Mouse (Mus musculus): Measurements from ENCODE around the gene Ankrd40.

Gene Ankrd40

DNA sequence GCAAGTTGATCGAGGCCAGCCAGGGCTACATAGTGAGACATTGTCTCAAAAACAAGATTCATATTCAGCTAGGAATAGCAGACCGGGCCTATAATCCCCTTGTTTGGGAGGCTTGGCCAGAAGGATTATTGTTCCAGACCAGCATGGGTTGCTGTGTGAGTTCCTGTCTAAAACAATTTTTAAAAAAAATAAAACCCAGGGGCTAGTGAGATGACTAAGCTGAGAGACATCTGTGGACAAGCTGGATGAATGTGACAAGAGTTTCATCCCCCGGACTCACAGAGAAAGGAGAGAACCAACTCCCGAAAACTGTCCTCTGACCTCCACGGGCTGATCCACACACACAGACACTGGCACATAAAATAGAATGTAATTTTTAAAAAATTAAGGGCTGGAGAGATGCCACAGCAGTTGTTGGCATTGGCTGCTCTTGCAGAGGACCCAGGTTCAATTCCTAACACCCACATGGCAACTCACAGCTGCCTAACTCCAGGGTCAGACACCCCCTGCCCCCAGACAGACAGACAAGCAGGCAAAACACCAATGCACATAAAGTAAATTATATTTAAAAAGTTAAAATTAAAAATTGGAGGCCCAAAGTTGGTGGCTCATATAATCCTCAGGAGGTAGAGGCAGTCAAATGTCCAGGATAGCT lies 4.4 kb upstream of the Ankrd40 start:
- no peak for DNase-seq (ENCODE audit: low read depth, low spot score)

DNA sequence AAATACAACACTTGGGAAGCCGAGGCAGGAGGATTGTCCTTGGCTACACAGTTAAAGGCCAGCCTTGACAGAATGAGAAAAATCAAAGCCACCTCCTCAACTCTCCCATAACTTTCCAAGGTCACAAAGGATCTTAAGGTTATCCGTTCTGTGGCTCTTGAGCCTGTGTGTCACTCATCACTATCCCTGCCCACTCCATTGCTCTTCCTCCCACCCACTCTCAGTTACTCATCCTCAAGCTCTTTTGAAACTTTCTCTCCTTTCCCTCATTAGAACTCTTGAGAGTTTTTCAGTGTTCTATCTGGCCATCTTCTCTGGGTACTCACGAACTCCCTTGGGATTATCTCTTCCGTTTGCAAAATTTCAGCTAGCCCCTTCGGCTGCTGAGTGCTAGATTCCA lies 3.2 kb upstream of the Ankrd40 start:
- DNase-seq (ENCODE audit: low read depth, low spot score), result no peak

DNA sequence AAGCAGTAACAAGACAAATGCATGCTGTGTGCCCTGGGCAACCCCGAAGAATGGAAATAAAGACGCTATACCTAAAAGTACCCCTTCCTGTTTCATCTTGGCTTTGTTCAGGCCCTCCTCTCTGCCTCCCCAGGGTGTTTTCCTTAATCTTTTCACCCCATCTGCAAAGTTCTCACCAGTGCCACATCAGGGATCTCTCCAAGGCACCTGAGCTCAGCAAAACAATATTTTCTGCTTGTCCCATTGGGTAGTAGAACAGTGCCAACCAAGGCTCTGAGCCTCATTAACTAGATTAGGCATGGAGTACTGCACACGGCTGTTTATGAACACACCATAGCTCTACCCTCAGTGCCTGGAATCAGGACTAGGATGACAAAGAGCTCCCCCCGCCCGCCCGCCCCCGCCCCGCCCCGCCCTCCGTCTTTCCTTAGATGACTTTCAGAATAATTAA lies 815 bp upstream of the Ankrd40 start:
- peak; percentile 41 for DNase-seq (ENCODE audit: low read depth, low spot score)

DNA sequence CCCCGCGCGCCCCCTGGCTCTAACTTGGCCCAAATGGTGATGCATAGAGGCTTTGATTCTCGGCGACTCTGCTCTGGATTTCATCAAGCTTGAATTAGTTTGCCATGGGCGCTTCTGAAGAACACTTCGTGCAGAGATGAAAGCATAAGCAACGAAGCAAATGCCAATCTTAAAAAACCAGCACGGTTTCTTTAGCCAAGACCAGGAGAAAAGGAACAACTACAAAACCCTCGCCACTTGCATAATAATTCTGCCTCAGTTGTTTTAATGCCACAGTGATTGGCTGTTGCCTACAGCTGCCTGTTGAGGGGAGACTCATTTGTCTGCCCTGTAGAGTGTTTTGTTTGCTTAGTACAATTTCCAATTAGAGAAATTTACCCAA lies 834 bp downstream of the Ankrd40 start:
- peak; percentile 65 for DNase-seq (ENCODE audit: low read depth, low spot score)

DNA sequence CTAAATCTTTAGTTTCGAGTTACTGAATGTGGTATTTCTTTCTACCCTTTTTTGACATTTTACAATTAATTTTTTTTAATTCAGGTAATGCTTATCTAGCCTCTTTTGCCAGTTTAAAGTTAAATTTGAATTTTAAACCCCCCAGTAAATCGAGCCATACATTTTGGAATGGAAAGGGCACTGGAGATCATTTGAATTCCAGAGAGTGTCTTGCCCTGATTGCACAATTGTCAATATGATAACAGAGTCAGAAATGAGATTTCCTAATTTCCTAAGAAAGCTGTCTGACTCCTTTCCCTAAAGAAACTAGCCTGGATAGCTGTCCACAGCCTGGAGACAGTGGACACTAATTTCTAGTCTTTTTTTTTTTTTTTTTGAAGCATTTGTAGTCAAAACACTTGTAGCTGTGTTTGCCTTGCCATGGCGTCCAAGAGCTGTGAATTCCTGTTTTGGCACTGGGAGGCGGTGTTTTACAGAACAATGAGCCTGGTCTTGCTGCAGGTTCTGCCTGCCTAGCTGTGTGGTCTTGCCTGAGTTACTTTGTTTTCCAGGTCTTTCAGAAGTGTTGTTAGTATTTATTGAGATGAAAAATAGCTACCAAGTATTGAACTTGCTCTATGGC lies 1.6 kb downstream of the Ankrd40 start:
- DNase-seq (ENCODE audit: low read depth, low spot score), result peak; percentile 71

DNA sequence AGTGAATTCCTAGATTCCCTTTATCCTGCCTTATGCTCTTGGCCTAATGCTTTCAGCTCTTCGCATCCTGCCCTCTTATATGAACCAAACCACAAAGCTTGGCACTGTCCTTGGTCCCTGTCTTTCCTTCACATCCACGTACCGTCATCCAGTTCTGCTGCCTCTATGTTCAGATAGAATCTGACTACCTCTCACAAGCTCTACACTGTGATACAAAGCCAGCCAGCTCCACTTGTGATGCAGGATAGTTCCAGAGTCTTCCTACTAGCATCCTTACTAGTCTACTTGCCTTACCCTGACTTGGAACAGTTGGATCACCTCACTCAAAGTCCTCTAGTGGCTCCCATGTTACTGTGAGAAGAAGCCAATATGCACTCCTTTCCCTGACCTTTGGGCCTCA lies 2.4 kb downstream of the Ankrd40 start:
- no peak for DNase-seq (ENCODE audit: low read depth, low spot score)

DNA sequence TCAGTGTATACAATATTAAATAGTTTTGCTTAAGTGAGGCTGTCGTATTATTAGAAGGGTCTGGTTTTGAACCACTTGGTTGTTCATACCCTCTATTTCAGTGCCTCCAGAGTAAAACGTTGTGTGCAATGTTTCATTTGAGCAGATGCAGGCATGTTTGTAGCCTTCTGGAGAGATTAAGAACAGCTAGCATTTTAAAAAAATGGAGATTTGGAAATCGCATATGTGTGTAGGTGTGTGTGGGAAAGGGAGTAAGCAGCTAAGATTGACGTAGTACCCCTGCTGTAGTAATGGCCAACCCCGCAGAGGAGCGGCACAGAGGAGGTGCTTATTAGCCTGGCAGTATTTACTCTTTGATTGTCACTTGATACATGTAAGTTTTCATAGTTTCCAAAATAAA lies 4.9 kb downstream of the Ankrd40 start:
- DNase-seq (ENCODE audit: low read depth, low spot score), result no peak

DNA sequence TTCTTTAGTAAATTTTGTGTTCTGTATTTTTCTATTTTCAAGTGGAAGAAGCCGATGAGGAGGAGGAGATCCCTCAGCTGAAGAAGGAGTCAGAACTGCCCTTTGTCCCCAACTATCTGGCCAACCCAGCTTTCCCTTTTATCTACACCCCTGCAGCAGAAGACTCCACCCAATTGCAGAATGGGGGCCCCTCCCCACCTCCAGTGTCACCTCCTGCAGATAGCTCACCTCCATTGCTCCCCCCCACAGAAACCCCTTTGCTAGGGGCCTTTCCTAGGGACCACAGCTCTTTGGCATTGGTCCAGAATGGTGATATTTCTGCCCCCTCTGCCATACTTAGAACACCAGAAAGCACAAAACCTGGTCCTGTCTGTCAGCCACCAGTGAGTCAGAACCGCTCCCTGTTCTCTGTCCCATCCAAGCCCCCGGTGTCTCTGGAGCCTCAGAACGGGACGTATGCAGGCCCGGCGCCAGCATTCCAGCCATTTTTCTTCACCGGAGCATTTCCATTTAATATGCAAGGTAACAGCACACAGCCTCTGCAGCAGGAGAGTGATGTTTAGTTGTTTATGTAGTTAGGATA lies 6.7 kb downstream of the Ankrd40 start:
- DNase-seq (ENCODE audit: low read depth, low spot score), result no peak

DNA sequence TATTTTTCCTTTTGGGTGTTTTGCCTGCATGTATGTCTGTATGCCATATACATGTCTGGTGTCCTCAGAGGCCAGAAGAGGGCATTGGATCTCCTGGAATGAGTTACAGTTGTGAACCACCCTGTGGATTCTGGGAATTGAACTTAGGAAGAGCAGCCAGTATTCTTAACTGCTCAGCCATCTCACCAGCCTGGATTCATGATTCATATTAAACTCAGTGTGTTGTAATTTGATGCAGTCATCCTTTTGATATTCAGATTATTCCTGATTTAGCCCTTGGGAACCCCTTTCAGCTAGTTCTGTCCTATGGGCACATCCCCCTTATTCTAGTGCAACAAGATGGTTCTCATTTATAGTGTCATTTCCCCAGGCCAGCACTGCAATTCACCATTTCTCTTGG lies 8.8 kb downstream of the Ankrd40 start:
- no peak for DNase-seq (ENCODE audit: low read depth, low spot score)

DNA sequence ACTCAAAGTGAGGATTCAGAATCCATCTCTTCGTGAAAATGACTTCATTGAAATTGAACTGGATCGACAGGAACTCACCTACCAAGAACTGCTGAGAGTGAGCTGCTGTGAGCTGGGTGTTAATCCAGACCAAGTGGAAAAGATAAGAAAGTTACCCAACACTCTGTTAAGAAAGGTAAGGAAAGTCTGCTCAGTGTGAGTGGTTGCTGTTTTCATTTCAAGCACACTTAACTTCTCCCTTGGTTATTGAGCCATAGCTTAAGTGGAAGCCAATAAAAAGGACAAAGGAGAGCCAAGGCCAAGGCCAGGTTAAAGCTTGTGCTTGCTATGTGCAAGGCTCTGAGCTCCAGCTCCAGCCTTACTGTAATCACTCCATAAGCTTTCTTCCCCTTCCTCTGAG lies 10.5 kb downstream of the Ankrd40 start:
- no peak for DNase-seq (ENCODE audit: low read depth, low spot score)

DNA sequence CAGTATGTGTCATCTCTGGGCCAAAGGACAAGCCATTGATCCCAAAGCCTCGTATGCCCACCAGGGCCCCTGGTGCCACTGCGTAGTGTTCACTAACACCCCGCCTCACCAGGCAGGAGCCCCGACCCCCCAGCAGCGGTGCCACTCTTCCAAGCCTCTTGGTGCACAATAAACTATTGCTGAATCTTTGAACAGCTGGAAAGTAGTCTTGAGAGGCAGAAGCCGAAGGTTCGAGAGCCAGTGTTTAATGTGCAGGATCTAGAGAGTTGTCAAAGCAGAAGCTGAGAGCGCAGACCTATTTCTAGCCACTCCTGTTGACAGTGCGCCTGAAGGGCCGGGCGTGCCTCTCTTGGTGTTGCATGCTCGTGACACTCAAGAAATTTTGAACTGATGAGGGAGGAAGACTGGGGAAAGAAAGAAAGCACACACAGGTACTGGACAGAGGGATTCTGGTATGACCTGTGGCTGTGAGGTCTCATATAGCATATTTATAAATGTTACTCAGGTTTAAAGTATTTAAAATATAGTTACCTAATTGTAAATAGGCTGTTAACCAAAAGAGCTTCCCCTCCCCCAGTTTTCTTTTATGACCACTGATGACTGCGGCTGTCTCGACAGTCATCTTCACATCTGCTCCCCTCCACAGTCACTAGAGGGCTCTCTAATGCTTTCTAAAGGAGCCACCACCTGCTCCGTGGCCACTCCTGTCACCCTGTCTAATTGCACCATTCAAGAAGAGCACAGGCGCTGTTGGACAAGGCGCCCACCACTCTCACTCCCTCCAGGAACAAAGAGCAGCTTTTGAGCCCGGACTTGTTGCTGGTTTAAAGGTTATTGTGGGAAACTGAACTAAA lies 12.2 kb downstream of the Ankrd40 start:
- peak; percentile 67 for DNase-seq (ENCODE audit: low read depth, low spot score)

DNA sequence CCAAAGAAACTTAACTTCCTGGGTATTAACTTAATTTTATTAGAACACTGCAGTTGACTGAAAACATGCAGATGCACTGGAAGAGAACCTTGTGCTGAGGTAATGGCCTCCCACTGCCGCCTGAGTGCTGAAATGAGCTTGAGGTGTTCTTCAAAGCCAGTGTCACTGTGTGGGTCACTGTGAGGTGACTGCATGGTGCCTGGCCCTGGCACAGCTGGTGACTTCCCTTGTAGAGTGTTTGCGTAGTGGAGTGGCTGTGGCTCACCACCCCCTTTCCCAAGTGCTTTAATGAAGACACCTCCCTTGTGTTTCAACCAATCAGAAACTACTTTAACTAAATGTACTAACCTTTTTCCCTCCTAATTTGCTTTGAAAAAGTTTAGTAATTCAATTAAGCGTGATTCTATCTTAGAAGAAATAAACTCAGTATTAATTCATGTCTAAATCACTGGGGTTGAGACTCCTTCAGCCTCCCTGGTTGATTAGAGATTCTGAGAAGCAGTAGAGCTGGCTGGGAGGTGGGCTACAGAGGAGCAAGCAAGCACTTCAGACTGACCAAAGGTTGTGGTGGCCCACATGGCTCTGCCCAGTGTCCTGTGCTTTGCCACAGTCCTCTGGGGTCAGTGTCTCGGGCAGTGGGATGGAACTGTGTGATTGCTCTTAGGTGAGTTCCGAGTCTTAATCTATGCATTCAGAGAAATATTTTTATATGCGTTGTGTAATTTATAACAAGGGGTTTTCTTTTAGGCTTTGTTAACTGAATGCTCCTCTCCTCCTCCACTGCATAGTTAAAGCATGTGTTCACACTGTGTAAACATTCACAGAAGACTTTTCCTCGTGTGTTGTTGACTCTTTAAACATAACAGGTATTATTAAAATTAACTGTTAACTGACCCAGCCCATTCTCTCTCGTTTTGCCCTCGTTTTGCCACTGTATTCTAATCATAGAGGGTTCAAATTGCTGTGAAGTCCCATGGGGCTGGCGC lies 13.4 kb downstream of the Ankrd40 start:
- no peak for DNase-seq (ENCODE audit: low read depth, low spot score)

DNA sequence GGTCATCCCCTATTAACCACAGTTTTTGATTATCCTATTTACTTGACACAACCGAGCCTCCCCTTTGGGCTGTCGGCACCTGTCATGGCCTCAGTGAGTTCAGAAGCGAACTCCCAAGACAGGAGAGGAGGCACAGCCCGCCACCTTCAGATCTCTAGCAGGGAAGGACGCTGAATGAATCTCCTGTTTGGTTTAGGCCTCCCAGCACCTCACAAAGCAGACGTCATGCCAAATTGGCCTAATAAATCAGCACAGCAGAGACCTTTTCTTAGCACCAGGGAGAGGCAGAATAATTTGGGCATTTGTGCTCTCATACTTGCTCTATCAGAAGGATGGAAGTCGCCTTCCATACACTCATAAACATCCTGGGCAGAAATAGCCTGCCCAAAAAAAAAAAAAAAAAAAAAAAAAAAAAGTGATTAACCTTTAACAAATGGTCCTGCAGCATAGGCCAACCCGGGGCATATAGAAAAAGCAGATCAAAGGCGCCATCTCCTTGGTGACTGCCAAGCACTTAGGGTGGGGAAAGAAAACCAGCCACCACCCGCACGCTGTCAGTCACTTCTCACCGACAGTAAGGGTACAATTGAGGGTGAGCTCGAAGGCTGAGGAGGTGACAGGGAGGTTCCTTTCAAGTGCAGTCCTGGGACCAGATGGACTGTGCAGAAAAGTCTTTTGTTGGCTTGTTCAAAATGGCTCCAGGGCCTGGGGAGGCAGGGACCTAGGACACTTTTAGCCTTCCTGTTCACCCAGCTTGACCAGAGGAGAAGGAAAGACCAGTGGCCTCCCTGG lies 14.5 kb downstream of the Ankrd40 start:
- DNase-seq (ENCODE audit: low read depth, low spot score), result no peak

DNA sequence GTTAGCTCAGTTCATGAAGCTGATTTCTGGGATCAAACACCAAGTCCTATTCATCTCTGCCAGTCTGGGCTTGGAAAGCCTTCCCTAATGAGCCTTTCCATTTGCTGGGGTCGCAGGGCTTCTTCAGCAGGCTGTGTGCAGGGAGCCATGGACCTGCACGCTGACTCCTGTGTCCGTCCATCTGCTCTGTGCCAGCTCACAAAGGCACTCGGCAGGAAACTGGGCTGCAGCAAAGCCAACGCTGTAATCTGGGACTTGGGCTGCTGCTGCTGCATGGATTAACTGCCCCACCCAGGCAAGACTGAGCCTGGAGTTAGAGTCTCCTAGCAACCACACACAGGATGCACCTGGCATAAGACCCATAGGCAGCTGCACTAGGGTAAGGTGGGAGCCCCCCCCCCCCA lies 16.2 kb downstream of the Ankrd40 start:
- peak; percentile 30 for DNase-seq (ENCODE audit: low read depth, low spot score)

DNA sequence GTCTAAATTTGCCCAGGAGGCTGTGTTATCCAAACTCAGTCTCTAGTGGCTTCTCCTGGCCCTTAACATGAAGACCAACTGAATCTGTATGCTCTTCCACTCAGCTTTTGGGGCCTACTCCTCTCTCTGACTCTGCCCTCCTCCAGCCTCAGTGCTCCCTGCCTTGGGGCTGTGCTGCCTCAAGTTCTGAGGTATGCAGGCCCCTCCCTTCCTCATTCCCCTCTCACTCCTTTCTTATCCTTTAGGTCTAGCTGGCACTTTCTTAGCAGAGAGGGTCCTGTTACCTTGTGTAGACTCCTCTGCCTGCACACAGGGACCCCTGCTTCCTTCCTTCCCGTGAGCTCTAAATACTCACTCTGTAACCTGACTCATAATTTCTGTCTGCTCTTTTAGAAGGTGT lies 16.7 kb downstream of the Ankrd40 start:
- DNase-seq (ENCODE audit: low read depth, low spot score), result no peak

DNA sequence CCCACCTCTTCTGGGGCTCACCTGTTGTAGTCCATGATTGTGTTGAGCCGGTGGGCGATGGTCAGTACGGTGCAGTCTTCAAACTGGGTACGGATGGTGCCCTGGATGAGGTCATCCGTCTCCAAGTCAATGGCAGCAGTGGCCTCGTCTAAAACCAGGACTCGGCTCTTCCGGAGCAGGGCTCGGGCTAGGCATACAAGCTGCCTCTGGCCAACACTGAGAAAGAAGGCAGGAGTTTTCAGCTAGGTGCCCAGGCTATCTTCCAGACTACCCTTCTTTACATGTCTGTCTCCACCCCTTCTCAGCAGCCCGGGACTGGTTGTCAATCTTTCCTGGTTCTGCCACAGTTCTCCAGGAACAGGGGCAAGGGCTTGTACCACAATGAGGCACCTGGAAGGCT lies 18.1 kb downstream of the Ankrd40 start:
- DNase-seq (ENCODE audit: low read depth, low spot score), result no peak

DNA sequence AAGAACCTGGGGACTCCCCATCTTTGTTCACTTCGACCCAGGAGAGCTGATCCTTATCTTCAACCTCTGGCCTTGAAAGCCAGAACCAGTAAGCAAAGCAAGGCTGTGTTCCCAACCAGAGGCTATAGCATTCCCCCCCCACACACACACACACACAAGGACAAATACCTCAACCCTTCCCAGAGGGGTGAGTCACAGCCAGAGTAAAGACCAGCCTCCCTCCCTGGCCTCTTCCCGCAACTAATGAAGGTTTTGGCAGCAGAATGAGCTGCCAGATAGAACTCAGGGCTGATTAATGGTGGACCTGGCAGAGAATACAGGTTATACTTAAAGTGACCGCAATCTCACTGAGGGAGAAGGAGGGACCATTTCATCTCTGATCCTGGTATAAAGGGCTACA lies 18.8 kb downstream of the Ankrd40 start:
- DNase-seq (ENCODE audit: low read depth, low spot score), result no peak

DNA sequence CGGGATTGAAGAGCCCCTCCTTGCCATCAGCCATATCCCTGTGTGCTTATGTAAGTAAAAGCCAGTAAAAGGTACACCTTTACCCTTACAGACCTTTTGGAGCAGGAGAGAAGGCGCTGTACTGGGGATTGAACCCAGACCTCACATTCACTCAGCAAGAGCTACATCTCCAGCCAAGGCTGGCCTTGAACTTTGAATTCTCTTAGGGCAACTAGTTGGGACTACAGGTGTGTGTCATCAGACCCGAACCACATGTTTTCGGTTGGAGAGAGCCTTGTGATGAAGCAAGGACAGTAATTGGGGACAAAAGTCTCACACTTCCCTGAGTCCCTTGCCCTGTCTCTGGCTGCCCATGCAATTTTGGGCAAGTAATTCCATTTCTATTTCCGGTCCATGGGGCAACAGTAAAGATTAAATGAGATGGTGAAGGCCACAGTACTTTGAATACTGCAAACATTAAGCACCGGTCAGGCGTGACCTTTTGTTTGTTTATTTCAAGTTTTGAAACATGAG lies 19.3 kb downstream of the Ankrd40 start:
- no peak for DNase-seq (ENCODE audit: low read depth, low spot score)

DNA sequence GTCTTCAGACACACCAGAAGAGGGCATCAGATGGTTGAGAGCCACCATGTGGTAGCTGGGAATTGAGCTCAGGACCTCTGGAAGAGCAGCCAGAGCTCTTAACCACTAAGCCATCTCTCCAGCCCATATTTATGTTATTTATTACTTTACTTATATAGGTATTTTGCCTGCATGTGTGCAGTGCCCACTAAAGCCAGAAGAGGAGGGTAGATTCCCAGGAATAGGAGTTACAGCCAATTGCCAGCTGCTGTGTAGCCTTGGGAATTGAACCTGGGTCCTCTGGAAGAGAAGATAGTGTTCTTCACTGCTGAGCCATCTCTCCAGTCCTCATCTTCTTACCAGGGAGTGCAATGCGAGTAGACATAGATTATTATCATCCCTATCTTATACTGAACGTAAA lies 22.0 kb downstream of the Ankrd40 start:
- no peak for DNase-seq (ENCODE audit: low read depth, low spot score)

DNA sequence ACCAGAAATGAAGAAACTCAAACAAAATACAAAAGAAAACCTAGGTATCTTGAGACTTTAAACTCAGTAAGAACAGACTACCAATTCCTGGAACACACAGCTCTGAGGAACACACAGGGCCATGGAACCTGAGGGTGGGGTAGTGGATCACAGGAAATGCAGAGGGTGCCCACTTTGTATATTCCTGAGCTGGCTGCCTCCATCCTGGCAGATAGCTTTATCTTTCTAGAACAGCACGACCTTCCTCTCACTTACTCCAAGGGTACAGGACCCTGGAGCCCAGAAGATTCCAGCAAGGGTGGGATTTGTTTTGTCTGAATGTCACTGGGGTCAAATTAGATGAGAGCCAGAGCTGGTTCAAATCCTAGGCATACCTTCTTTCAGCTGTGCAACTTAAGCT lies 22.5 kb downstream of the Ankrd40 start:
- no peak for DNase-seq (ENCODE audit: low read depth, low spot score)
